Mouse (Mus musculus): ENCODE results near the gene Sema3d. TPM values are rescaled to one million over a fixed set of nuclear protein-coding genes. Genes with fewer than 3 reads are reported as not detected.

Gene Sema3d
- polyA plus RNA-seq, 1 experiment, result 10.2 TPM

GRCm38 (mm10) chr5:12499791-12500504, 116.8 kb downstream of the Sema3d start:
- Histone ChIP-seq H3K4me3 (no peak overlapping the region), H3K79me2 (ENCODE audit: control insufficient read depth, insufficient read depth) (no peaks in the 10 kb centered on the region), H3K36me3 (ENCODE audit: control insufficient read depth, insufficient read depth) (no peaks in the 10 kb centered on the region), H3K4me2 (ENCODE audit: low read depth) (no peak overlapping the region), H3K27me3 (ENCODE audit: control insufficient read depth, insufficient read depth, insufficient read length) (no peaks in the 10 kb centered on the region), H3ac (ENCODE audit: control insufficient read depth, insufficient read length) (no peak overlapping the region)
- TF ChIP-seq MYOG (IDR thresholded peaks at IDR 0.05; ENCODE audit: control insufficient read depth in 1 of 3, insufficient read depth in 1 of 3, insufficient read length in 2 of 3, low read depth in 2 of 3) (no peak), MYOD1 (IDR thresholded peaks at IDR 0.05; ENCODE audit: control insufficient read depth in 1 of 3, insufficient read length in 2 of 3, low read depth in 2 of 3) (no peak), TCF3 (IDR thresholded peaks at IDR 0.05; ENCODE audit: insufficient read length, low read depth) (no peak), REST (IDR thresholded peaks at IDR 0.05; ENCODE audit: insufficient read depth, insufficient read length) (no peak)

- no peaks in the 10 kb centered on the region for H3K79me2 ChIP-seq (ENCODE audit: control insufficient read depth, insufficient read depth)
- TF ChIP-seq MYOD1 (IDR thresholded peaks at IDR 0.05; ENCODE audit: control insufficient read depth in 1 of 3, insufficient read length in 2 of 3, low read depth in 2 of 3), result no peak
- no peak for TF ChIP-seq REST (IDR thresholded peaks at IDR 0.05; ENCODE audit: insufficient read depth, insufficient read length)
- TF ChIP-seq SRF (IDR thresholded peaks at IDR 0.05; ENCODE audit: control insufficient read depth, insufficient read length, low read depth), result no peak
- TF ChIP-seq POLR2A (IDR thresholded peaks at IDR 0.05; ENCODE audit: insufficient read length, low read depth), result no peak
- no peak for TF ChIP-seq POLR2AphosphoS2 (IDR thresholded peaks at IDR 0.05; ENCODE audit: insufficient read length, low read depth)
- TF ChIP-seq TCF12 (IDR thresholded peaks at IDR 0.05; ENCODE audit: insufficient read depth, poor library complexity, severe bottlenecking), result no peak
- no peak for TF ChIP-seq TCF3 (IDR thresholded peaks at IDR 0.05; ENCODE audit: insufficient read length, low read depth)
- no peak for TF ChIP-seq USF1 (IDR thresholded peaks at IDR 0.05; ENCODE audit: low read depth)
- TF ChIP-seq MAX (IDR thresholded peaks at IDR 0.05; ENCODE audit: low read depth), result no peak
- TF ChIP-seq MYOG (IDR thresholded peaks at IDR 0.05; ENCODE audit: control insufficient read depth in 1 of 3, insufficient read depth in 1 of 3, insufficient read length in 2 of 3, low read depth in 2 of 3), result no peak
- no peak for TF ChIP-seq CEBPB (IDR thresholded peaks at IDR 0.05; ENCODE audit: insufficient read depth, poor library complexity, severe bottlenecking)
- no peak for TF ChIP-seq E2F4 (IDR thresholded peaks at IDR 0.05; ENCODE audit: insufficient read depth)
- no peaks in the 10 kb centered on the region for H3K36me3 ChIP-seq (ENCODE audit: control insufficient read depth, insufficient read depth)
- H3K27me3 ChIP-seq (ENCODE audit: control insufficient read depth, insufficient read depth, insufficient read length), result no peaks in the 10 kb centered on the region
- no peak overlapping the region for H3ac ChIP-seq (ENCODE audit: control insufficient read depth, insufficient read length)
- no peak overlapping the region for H3K4me3 ChIP-seq
- H3K4me2 ChIP-seq (ENCODE audit: low read depth), result no peak overlapping the region
Observed at GRCm38 (mm10) chr5:12512471-12512870, 129.3 kb downstream of the Sema3d start.

- Histone ChIP-seq H3K36me3 (ENCODE audit: control insufficient read depth, insufficient read depth) (no peaks in the 10 kb centered on the region), H3K27me3 (ENCODE audit: control insufficient read depth, insufficient read depth, insufficient read length) (no peaks in the 10 kb centered on the region), H3K4me2 (ENCODE audit: low read depth) (no peak overlapping the region), H3K4me3 (no peak overlapping the region), H3ac (ENCODE audit: control insufficient read depth, insufficient read length) (no peak overlapping the region), H3K79me2 (ENCODE audit: control insufficient read depth, insufficient read depth) (no peaks in the 10 kb centered on the region)
- TF ChIP-seq CEBPB (IDR thresholded peaks at IDR 0.05; ENCODE audit: insufficient read depth, poor library complexity, severe bottlenecking), result no peak
- no peak for TF ChIP-seq POLR2A (IDR thresholded peaks at IDR 0.05; ENCODE audit: insufficient read length, low read depth)
- TF ChIP-seq TCF12 (IDR thresholded peaks at IDR 0.05; ENCODE audit: insufficient read depth, poor library complexity, severe bottlenecking), result no peak
- TF ChIP-seq MYOG (IDR thresholded peaks at IDR 0.05; ENCODE audit: control insufficient read depth in 1 of 3, insufficient read depth in 1 of 3, insufficient read length in 2 of 3, low read depth in 2 of 3), result no peak
- no peak for TF ChIP-seq MYOD1 (IDR thresholded peaks at IDR 0.05; ENCODE audit: control insufficient read depth in 1 of 3, insufficient read length in 2 of 3, low read depth in 2 of 3)
- no peak for TF ChIP-seq MAX (IDR thresholded peaks at IDR 0.05; ENCODE audit: low read depth)
- TF ChIP-seq POLR2AphosphoS2 (IDR thresholded peaks at IDR 0.05; ENCODE audit: insufficient read length, low read depth), result no peak
- no peak for TF ChIP-seq E2F4 (IDR thresholded peaks at IDR 0.05; ENCODE audit: insufficient read depth)
- no peak for TF ChIP-seq SRF (IDR thresholded peaks at IDR 0.05; ENCODE audit: control insufficient read depth, insufficient read length, low read depth)
Observed at GRCm38 (mm10) chr5:12515283-12515682, 132.1 kb downstream of the Sema3d start.

GRCm38 (mm10) chr5:12525235-12525767, 142.1 kb downstream of the Sema3d start:
- Histone ChIP-seq H3K36me3 (ENCODE audit: control insufficient read depth, insufficient read depth) (peaks cover 4% of the 10 kb centered on the region), H3K79me2 (ENCODE audit: control insufficient read depth, insufficient read depth) (no peaks in the 10 kb centered on the region), H3K4me2 (ENCODE audit: low read depth) (no peak overlapping the region), H3K4me3 (no peak overlapping the region), H3ac (ENCODE audit: control insufficient read depth, insufficient read length) (no peak overlapping the region), H3K27me3 (ENCODE audit: control insufficient read depth, insufficient read depth, insufficient read length) (no peaks in the 10 kb centered on the region)
- no peak for TF ChIP-seq CEBPB (IDR thresholded peaks at IDR 0.05; ENCODE audit: insufficient read depth, poor library complexity, severe bottlenecking)
- no peak for TF ChIP-seq SRF (IDR thresholded peaks at IDR 0.05; ENCODE audit: control insufficient read depth, insufficient read length, low read depth)
- TF ChIP-seq TCF12 (IDR thresholded peaks at IDR 0.05; ENCODE audit: insufficient read depth, poor library complexity, severe bottlenecking), result no peak
- no peak for TF ChIP-seq USF1 (IDR thresholded peaks at IDR 0.05; ENCODE audit: low read depth)
- TF ChIP-seq MYOD1 (IDR thresholded peaks at IDR 0.05; ENCODE audit: control insufficient read depth in 1 of 3, insufficient read length in 2 of 3, low read depth in 2 of 3), result no peak
- TF ChIP-seq POLR2A (IDR thresholded peaks at IDR 0.05; ENCODE audit: insufficient read length, low read depth), result no peak
- TF ChIP-seq MAX (IDR thresholded peaks at IDR 0.05; ENCODE audit: low read depth), result no peak
- no peak for TF ChIP-seq POLR2AphosphoS2 (IDR thresholded peaks at IDR 0.05; ENCODE audit: insufficient read length, low read depth)
- no peak for TF ChIP-seq TCF3 (IDR thresholded peaks at IDR 0.05; ENCODE audit: insufficient read length, low read depth)
- TF ChIP-seq MYOG (IDR thresholded peaks at IDR 0.05; ENCODE audit: control insufficient read depth in 1 of 3, insufficient read depth in 1 of 3, insufficient read length in 2 of 3, low read depth in 2 of 3), result no peak
- TF ChIP-seq E2F4 (IDR thresholded peaks at IDR 0.05; ENCODE audit: insufficient read depth), result no peak
- no peak for TF ChIP-seq REST (IDR thresholded peaks at IDR 0.05; ENCODE audit: insufficient read depth, insufficient read length)

All from myocyte (in vitro differentiated cells).